Mouse (Mus musculus): ENCODE data around the gene Smo.

GRCm38 (mm10) chr6:29693953-29694352 lies 41.4 kb upstream of the Smo start, which contains the start of gene Tspan33:
- no peak for TF ChIP-seq CTCF (IDR thresholded peaks at IDR 0.05; ENCODE audit: control insufficient read depth, insufficient read depth, insufficient replicate concordance, low read depth, low read length)
- peak; percentile 48; the same call in 1 of the 2 replicates for TF ChIP-seq POLR2A (IDR thresholded peaks at IDR 0.05; ENCODE audit: control insufficient read depth, low read depth, low read length)

Measured in testis, adult 2 months (tissue).